Mouse (Mus musculus): ENCODE results near the gene Rapgef5. TPM values are rescaled to one million over a fixed set of nuclear protein-coding genes. Genes with fewer than 3 reads are reported as not detected.

Rapgef5 gene
- total RNA-seq, 2 experiments from 2014 or later, result 0.66 to 0.94 TPM

GRCm38 (mm10) chr12:117592583-117592982, 76.3 kb downstream of the Rapgef5 start:
- ATAC-seq (replicated peaks; ENCODE audit: low FRiP score, low TSS enrichment, poor library complexity, severe bottlenecking), result no peak

- ATAC-seq (replicated peaks; ENCODE audit: low FRiP score, low TSS enrichment, poor library complexity, severe bottlenecking), result no peak
Observed at GRCm38 (mm10) chr12:117595179-117595578, 78.9 kb downstream of the Rapgef5 start.

- no peak for ATAC-seq (replicated peaks; ENCODE audit: low FRiP score, low TSS enrichment, poor library complexity, severe bottlenecking)
Observed at GRCm38 (mm10) chr12:117598190-117598589, 81.9 kb downstream of the Rapgef5 start.

- no peak for ATAC-seq (replicated peaks; ENCODE audit: low FRiP score, low TSS enrichment, poor library complexity, severe bottlenecking)
Observed at GRCm38 (mm10) chr12:117605966-117606365, 89.7 kb downstream of the Rapgef5 start.

GRCm38 (mm10) chr12:117612715-117613114, 96.4 kb downstream of the Rapgef5 start:
- no peak for ATAC-seq (replicated peaks; ENCODE audit: low FRiP score, low TSS enrichment, poor library complexity, severe bottlenecking)

- ATAC-seq (replicated peaks; ENCODE audit: low FRiP score, low TSS enrichment, poor library complexity, severe bottlenecking), result no peak
Observed at GRCm38 (mm10) chr12:117619523-117620023, 103.3 kb downstream of the Rapgef5 start.

- no peak for ATAC-seq (replicated peaks; ENCODE audit: low FRiP score, low TSS enrichment, poor library complexity, severe bottlenecking)
Observed at GRCm38 (mm10) chr12:117622972-117623371, 106.7 kb downstream of the Rapgef5 start.

GRCm38 (mm10) chr12:117627311-117627710, 111.0 kb downstream of the Rapgef5 start:
- no peak for ATAC-seq (replicated peaks; ENCODE audit: low FRiP score, low TSS enrichment, poor library complexity, severe bottlenecking)

- ATAC-seq (replicated peaks; ENCODE audit: low FRiP score, low TSS enrichment, poor library complexity, severe bottlenecking), result no peak
Observed at GRCm38 (mm10) chr12:117628321-117629093, 112.2 kb downstream of the Rapgef5 start.

GRCm38 (mm10) chr12:117632133-117632532, 115.9 kb downstream of the Rapgef5 start:
- no peak for ATAC-seq (replicated peaks; ENCODE audit: low FRiP score, low TSS enrichment, poor library complexity, severe bottlenecking)

- ATAC-seq (replicated peaks; ENCODE audit: low FRiP score, low TSS enrichment, poor library complexity, severe bottlenecking), result no peak
Observed at GRCm38 (mm10) chr12:117636139-117636772, 120.0 kb downstream of the Rapgef5 start.

GRCm38 (mm10) chr12:117636969-117637368, 120.7 kb downstream of the Rapgef5 start:
- no peak for ATAC-seq (replicated peaks; ENCODE audit: low FRiP score, low TSS enrichment, poor library complexity, severe bottlenecking)

GRCm38 (mm10) chr12:117638833-117639232, 122.6 kb downstream of the Rapgef5 start:
- peak; percentile 45; the same call in 1 of the 2 replicates for ATAC-seq (replicated peaks; ENCODE audit: low FRiP score, low TSS enrichment, poor library complexity, severe bottlenecking)

- no peak for ATAC-seq (replicated peaks; ENCODE audit: low FRiP score, low TSS enrichment, poor library complexity, severe bottlenecking)
Observed at GRCm38 (mm10) chr12:117639356-117640121, 123.3 kb downstream of the Rapgef5 start.

GRCm38 (mm10) chr12:117642512-117642911, 126.2 kb downstream of the Rapgef5 start:
- ATAC-seq (replicated peaks; ENCODE audit: low FRiP score, low TSS enrichment, poor library complexity, severe bottlenecking), result no peak

GRCm38 (mm10) chr12:117645771-117646170, 129.5 kb downstream of the Rapgef5 start:
- no peak for ATAC-seq (replicated peaks; ENCODE audit: low FRiP score, low TSS enrichment, poor library complexity, severe bottlenecking)

GRCm38 (mm10) chr12:117653920-117654472, 137.7 kb downstream of the Rapgef5 start:
- ATAC-seq (replicated peaks; ENCODE audit: low FRiP score, low TSS enrichment, poor library complexity, severe bottlenecking), result no peak

- ATAC-seq (replicated peaks; ENCODE audit: low FRiP score, low TSS enrichment, poor library complexity, severe bottlenecking), result no peak
Observed at GRCm38 (mm10) chr12:117656935-117657334, 140.7 kb downstream of the Rapgef5 start.

- ATAC-seq (replicated peaks; ENCODE audit: low FRiP score, low TSS enrichment, poor library complexity, severe bottlenecking), result no peak
Observed at GRCm38 (mm10) chr12:117657766-117658165, 141.5 kb downstream of the Rapgef5 start.

- ATAC-seq (replicated peaks; ENCODE audit: low FRiP score, low TSS enrichment, poor library complexity, severe bottlenecking), result no peak
Observed at GRCm38 (mm10) chr12:117658821-117659220, 142.5 kb downstream of the Rapgef5 start.

Measured in megakaryocyte-erythroid progenitor cell, adult 5-6 weeks (primary cell).